Mouse (Mus musculus) gastrocnemius, adult 8-10 months (tissue): ENCODE results near the gene Ier5. TPM values are rescaled to one million over a fixed set of nuclear protein-coding genes. Genes with fewer than 3 reads are reported as not detected.
A peak's percentile ranks its signal among the peaks of the same experiment; 100 is the strongest.

Experiments
- DNase-seq, 2 experiments: peaks; one replicate each; pipeline ENCODE4 v3.0.0; 2022; ENCODE audit warnings: low spot score in 2 of 2
- total RNA-seq, 4 experiments: library from RNA; stranded (reverse); gene quantifications; 2 replicates each; pipeline ENCODE4 v1.2.4; 2022

Ier5 gene
- total RNA-seq, 4 experiments from 2014 or later: 4.7 to 9.9 (median 6.4) TPM

DNA sequence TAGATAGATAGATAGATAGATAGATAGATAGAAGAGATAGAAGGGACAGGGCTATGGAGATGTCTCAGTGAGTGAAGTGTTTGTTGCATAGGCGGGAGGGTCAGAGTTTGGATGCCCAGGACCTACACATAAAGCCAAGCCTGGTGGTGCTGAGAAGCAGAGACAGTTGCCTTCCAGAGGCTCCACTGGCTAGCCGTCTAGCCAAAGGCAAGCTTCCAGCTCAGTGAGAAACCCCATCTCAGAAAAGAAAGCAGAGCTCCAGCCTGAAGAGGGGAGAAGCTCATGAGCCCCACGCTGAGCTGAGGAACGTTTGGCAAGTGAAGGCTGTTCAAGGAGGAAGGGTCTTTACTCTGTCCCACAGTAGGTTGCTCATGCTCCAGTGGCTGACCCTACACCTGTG is 3.2 kb upstream of the Ier5 start:
- DNase-seq: no peak

DNA sequence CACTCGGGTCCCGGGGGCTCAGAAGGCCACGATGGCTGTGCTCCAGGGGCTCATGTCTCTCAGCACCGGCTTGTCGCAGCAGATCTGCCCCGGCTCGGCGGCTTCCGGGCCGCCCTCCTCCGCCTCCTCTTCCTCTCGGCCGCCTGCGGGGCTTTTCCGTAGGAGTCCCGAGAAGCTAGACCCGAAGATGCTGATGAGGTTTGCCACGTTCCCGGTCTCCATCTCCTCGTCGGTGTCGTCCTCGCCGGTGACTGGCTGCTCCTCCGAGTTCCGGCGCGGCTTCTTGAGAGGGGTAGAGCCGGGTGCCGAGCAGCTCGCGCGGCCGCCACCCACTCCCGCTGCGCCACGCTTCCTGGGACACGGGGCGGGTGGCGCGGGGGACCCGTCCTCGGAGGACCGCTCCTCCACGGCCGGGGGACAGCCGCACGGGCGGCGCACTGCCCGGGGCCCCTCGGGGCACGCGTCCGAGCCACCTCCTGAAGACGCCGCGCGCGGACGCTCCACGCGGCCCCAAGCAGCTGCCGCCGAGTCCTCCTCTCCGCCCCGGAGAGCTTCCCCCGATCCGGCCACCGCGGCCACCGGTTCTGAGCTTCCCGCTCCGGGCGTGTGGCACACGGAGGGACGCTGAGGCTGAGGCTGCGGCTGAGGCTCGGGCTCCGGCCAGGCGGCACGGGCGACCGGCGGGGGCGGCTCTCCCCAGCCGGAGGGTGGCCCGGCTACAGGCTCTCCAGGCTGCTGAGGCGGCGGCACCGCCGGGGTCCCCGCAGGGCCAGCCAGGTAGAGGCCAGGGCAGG is 753 bp downstream of the Ier5 start:
- DNase-seq: peak; percentile 22 to 30

DNA sequence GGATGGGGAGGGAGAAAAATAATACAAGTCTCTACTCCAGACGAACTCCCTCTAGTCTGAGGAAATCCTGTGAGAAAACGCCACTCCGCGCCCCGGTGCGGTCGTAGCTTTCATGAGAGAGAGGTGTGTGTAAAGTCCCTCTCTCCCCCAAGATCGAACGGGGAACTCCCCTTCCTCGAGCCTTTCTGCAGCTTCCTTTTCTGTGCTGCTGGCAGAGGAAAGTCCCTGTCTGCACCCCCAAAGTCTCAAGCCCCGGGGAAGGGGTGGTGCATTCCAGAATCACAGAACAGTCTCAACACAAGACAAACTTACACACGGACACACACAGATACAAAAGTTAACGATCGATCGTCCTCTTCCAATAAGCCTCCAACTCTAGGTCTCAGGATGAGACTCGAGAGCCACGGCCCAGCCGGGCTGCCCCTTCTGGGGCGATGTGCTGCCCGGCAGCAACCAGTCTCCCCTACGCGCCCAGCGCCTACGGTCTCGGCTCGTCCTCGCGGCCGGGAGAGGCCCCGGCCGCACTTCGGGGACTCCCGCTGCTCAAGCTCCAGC is 1.4 kb downstream of the Ier5 start:
- no peak for DNase-seq

DNA sequence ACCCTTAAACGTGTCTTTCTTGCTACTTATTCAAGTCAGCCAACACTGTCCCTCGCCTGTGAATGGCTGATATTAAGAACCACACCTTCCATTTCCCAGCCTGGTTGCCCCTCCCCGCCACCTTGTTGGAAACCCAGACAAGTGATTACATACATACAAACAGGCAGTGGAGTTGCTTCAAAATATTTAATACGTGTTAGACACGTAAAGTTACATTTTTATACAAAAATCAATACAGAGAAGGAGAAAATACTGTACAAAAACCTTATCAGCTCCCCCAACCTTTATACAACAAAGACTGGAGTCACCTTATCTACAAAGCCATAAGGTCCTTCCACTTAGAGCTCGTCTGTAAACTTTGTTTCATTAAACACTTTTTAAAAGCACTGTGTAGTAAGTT is 2.1 kb downstream of the Ier5 start:
- DNase-seq: no peak

DNA sequence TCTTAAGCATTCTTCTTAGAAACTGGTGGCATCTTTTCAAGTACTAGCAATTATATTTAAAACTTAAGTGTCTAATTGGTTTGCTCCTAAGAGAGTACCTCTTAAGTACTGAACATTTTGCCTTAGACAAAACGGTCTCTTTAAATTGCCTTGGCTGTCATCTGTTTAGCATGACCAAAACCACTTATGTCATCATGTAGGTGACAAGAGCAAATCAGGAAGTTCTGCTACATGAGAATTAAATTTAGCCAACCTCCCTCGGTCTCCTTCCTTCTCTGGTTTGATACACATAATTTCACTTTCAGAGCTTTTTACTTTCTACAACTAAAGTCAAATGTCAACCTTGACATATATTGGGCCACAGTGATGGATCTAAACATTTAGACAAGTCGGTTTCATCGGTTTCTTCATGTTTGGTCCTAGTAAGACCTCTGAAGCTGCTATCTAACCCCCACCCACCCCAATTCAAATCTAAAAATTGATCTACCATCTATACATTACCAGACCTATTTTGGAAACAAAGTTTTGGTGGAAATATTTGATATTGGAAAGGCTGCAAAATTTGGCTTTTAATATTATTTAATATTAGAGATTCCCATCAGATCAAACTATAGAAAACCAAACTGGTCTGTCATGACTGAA is 2.7 kb downstream of the Ier5 start:
- DNase-seq: no peak

DNA sequence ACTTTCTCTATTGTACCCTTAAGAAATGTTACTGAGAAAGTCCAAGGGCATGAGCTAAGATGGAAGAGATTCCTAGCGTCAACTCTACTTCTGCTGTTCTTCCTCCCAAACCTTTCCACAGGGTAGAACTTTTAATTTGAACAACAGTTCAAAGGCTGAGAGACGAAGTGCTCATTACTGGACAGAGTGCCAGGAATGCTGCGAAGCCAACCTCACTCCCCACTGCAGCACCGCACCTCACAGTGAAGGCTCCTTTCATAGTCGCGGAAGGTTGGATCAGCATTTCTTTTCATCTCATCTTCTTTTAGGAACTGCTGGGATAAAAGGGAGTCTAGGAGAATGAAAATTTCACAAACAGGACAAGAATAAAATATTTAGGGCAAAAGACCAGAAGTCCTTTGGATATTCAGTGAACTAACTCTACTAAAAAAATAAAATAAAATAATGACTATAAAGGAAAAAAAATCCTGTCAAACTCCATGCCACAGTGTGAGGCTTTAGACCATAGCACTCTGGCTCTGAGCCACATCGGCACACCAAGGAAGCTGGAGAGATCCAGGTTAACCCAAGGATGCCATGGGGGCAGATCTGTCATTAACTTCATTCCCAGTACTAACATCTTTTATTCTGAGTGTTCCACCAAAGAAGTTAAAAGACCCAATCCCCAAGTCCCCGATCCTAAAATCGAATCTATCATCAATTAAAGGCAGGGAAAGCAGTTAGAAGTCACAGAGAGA is 5.3 kb downstream of the Ier5 start:
- DNase-seq: no peak

DNA sequence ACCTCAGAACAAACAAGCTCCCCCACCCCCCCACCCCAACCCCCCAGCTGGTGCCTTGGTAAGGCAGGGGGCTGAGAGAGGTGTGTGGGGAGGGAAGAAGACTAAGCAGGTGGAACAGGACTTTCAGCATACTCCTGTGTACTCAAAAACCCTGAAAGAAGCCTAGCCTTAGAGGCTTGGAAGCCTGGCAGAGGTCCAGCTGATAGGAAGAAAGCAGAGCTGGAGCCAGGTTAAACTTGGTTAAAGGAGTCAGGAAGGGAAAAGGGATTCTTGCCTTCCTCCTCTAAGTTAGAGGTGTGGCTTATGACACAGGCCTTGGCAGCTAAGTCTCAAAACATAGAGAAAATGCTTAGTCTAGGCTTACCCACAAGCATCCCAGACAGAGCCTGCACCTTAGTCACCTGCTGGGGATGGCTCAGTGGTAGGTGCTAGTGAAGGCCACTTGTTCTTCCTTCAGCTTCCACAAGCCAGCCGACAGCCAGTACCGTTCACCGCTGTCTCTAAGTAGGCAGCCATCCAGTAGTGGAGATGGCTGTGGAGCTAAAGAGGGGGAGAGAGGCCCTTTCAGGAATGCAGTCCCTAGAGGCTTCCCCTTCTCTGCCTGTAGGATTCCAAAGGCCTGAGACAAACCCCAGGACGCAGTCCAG is 6.2 kb downstream of the Ier5 start:
- DNase-seq: no peak

DNA sequence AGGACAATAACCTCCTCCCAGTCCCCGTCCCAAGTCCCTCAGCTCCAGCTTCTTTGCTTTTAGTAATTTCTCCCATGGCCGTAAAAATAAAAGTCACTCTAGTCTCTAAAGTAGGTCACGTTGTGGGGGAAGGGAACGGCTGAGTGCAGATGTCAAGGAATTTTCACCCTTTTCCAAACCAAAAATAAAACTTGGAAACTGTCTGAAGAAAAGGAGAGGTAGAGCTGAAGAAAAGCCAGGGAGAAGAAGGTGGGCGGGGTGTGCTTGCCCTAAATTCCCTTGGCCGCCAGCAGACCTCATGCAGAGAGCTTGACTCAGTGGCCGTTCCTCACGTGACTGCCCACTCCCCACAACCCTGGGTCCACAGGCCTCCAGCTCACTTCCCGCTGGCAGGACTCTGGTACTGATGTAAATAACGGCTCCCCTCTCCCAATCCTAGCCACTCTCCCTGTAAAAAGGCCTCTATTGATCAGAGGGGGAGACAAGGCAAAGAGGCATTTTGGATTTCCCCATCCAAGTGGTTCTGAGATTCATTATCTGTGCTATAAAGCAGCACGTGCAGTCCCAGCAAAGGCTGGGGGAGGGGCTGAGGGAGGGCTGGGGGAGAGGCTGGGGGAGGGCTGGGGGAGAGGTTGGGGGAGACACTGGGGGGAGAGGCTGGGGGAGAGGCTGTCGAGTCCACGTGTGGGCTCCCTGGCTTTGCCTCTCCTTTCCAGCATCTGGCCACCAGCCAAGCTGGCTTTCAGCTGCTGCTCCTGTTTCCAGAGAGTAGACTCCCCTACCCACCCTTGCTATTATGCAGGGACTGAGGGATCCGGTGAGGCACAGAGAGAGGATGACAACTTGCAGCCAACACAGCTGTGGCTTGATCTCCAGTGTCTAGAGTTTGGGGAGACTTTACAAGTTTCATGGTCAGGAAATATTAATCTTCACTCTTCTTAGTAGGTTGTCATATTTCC is 7.3 kb downstream of the Ier5 start:
- peak in 1 of 2 experiments; percentile 49 for DNase-seq

DNA sequence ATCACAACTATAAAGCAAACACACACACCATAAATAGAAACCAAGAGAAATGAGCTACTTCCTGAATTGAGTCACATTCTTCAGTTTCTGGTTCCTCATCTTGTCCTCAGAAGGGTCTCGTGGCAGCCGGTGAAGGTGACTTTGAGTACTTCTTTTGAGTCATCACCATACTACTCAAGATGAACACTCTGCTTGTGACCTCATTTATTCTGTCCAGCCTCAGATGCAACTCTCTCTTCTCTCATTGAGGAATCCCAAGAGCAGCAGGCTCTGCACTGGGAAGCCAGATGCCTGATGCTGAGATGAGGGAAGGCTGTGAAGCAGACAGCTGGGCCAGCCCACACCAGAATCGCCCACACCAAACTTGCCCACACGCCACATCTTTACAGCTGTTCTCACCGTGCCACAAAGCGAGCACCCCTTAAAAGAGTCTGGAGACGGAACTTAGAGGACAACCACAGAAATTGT is 8.0 kb downstream of the Ier5 start:
- DNase-seq: no peak

DNA sequence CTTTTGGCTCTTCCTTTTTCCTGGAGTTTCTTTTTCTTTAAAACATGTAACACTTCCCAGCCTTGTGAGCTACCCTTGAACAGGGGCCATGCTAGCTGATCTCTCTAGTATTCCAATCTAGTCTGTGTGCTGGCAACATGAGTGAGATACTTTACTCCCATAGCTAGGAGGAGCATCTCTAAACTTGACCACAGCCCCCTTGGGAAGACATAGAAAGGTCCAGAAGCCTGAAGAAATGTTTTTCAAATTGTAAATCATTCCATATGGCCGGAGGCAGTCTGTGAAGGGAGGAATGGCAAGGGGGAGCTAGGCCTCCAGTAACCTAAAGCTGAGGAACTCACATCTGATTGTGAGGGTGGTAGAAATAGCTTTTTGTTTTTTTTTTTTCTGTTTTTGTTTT is 8.7 kb downstream of the Ier5 start:
- DNase-seq: no peak

DNA sequence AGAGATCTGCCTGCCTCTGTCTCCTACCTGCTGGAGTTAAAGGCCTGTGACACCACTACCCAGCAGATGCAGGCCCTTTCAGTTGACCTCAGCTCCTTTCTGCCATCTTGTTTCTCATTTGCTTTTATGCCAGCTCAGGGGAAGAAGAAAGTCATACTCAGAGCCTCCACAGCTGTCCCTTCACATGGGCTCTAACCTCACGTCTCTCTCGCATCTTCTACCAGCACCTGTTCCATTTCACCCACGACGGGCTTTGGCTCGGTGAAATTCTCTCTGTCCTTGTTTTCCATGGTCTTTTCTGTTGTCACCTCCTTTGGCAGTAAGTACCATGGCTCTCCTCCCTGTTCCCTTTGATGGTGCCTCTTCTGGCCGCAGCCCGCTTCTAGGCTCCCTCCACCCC is 9.1 kb downstream of the Ier5 start:
- DNase-seq: no peak

DNA sequence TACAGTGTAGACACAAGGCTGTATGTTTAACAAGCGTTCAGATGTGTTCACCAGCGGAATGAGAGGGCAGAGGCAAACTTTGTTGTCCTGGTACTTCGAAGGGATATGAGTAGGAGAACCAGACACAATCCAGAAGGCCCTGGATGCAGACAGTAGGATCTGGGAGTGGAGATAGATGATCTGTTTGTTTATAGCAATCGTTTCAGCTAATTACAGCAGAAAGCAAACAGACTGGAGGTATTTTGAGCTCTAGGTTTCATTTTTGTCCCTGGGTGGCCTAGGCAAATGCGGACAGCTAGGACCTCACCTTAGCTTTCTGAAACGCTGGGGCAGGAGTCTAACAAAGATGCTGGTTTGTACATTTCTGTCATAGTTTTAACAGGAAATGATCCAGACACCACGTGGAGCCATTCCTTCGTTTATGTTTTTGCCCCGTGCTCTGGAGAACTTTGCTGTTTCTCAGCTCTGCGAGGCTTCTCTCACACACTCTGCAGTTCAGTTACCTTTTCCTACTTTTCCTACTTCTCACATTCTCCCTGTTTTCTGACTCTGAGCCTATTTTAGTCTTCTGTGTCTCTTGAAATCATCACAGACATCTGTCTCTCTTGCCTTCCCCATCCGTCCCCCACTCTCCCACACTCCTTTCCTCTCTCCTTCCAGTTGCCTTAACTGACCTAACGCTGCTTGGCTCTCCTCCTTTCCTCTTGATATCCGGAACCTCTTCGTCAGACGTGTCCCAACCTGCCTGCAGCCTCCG is 10.4 kb downstream of the Ier5 start:
- no peak for DNase-seq

DNA sequence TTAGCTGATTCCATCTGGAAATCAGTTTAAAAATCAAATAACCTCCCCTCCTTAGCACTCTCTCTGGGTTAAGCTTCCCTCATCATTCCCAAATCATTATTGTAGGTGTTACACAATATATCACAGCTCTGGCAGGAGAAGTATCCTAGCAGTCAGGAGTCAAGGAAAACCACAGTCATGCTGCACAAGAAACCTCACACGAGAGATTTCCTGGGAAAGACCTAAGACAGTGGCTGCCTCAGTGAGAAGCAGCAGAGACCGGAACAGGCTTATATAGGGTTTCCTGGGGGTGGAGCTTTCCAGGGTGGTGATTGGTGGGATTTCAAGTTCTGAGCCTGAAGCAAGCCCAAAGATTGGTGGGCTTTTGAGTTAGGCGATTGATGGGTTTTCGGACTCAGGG is 11.4 kb downstream of the Ier5 start:
- DNase-seq: no peak

DNA sequence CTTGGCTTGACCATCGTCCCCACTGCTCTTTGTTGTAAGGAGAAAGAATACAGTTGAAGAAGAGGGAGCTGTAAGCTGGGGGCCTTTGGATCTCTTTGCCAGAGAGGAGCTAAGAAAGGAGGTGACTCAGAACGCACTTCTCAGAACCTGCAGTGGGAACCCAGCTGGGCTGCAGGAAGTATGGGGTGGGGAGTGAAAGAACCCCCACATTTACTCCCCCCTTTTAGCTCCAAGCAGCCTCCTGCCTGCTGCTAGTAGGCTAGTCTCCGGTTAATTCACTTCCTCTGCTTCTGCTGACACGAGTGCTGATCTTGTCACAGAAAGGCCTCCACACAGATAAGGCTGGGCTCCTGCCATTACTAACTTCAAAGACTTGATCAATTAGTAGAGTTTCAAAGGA is 12.5 kb downstream of the Ier5 start:
- no peak for DNase-seq

DNA sequence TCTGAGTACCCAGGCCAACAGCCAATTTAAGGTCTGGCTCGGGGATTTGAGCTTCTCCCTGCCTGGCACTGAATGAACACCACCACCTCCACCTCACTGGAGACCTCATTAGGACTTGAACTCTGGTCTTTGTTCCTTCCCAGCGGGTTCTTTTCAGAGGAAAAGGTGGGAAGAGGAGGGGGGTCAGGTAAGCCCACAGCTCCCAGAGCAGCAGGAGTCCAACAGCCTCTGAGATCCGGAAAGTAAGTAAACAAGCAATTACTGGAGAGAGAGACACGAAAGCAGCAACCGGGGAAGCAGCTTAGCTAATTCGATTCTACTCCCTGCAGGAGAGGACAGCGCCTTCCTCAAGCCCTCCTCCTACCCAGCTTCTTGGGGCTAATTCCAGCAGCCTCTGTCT is 13.0 kb downstream of the Ier5 start:
- DNase-seq: no peak

DNA sequence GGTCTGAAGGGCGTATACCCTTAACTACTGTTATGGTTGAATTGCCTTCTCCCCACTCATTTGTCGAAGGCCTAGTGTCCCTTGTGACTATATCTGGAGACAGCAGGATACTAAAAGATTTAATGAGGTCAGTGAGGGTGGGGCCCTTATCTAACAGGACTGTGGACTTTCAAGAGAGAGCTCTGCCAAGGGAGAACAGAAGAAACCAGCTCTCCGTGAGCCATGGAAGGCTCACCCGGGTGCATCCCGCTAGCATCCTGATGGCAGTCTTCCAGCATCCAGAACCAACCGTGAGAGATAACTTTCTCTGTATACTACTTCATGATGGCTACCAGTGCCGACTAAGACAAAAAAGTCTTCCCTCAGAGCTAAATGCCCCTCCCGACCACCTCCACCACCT is 14.6 kb downstream of the Ier5 start:
- no peak for DNase-seq

DNA sequence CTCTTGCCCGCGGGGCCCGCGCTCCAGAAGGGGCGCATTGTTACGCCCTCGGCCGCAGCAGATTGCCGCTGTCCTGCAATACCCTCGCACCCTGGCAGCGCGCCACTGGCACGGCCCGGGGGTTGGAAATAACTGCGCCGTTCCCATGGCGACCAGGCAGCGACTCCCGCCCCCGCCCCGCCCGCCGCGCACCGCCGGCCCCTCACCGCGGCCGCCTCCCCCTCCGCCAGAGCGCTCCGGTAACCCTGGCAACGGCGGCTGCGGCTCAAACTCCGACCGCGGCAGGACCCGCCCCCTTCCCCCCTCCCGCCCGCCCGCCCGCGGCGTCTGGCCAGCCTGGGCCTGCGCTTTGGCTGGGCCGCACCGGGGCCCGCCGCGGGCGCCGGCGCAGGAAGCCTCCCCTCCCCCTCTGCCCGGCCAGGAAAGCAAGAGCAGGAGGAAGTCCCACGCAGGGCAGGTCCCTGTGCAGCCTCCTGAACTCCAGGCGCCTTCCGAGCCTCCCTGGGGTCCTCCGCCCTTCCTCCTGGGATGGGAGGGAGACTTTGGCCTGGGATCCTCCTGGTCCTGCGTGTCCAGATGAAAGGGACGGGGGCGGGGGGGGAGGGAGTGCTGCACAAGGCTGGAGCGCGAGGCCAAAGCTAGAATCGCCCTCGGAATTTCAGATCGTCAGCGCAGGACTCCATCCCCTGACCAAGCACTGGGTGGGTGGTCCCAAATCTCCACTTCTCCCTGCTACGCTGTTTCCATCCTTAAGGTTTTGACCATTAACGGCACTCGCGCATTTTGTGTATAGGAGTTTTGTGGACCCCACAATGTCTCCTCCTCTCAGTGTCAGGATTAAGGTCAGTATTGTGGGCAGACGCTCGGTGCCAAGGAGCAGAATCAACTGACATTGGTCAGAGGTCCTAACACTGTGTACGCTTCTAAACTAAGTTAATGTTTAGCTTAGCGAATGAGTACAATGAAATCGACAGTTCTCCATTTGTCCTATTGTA is 15.9 kb downstream of the Ier5 start:
- DNase-seq: peak; percentile 76 to 85

DNA sequence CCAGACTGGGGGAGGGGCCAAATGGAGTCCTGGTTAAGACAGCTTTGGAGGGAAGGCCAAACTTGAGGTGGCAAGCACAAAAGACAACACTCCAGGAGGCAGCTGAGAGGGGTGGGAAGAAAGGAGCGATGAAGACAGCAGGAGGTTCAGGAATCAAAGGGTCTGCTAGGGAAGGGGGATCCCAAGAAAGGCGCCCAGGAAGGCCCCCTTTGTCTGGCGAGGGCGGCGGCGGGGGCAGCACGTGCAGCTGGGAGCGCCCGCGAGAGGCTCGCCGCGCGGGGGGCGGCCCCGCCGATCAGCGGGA is 16.5 kb downstream of the Ier5 start:
- DNase-seq: no peak
